8 mouse cellular contexts compared by ENCODE assay signal in genomic region chr11:57600621-57601121, GRCm38 (mm10). TPM values are rescaled to one million over a fixed set of nuclear protein-coding genes. Genes with fewer than 3 reads are reported as not detected.
DNase-seq lines count a peak whose midpoint lies in the region; ATAC-seq and TF ChIP-seq lines count a peak whose summit lies in the region.

No protein-coding gene starts in this region.

- no peak for TF ChIP-seq POLR2A in thymus, adult 2 months (IDR thresholded peaks at IDR 0.05; ENCODE audit: control insufficient read depth, extremely low read depth, insufficient read depth, low read length, poor library complexity)

- TF ChIP-seq CTCF in layer of hippocampus, adult 2 months (conservative IDR thresholded peaks at IDR 0.05), result no peak
- TF ChIP-seq CTCF in thymus, adult 2 months (IDR thresholded peaks at IDR 0.05; ENCODE audit: borderline replicate concordance, control insufficient read depth, extremely low read depth, insufficient read depth, low read length, poor library complexity), result no peak

- peaks cover 40% of the 10 kb centered on the region for H3K4me1 ChIP-seq in midbrain, embryonic 15.5 days
- H3K4me1 ChIP-seq in thymus, adult 2 months (replicated peaks; ENCODE audit: control insufficient read depth, insufficient read depth, low read length), result no peaks in the 10 kb centered on the region
- H3K4me1 ChIP-seq in kidney, embryonic 15.5 days, result peaks cover 5% of the 10 kb centered on the region

- peaks cover 2% of the 10 kb centered on the region; the same call in 1 of the 2 replicates for H3K27me3 ChIP-seq in midbrain, embryonic 15.5 days (replicated peaks)
- no peaks in the 10 kb centered on the region for H3K27me3 ChIP-seq in thymus, adult 2 months (ENCODE audit: control insufficient read depth, insufficient read depth, low read length)
- H3K27me3 ChIP-seq in kidney, embryonic 15.5 days, result no peaks in the 10 kb centered on the region

- no peak overlapping the region for H3K9ac ChIP-seq in midbrain, embryonic 15.5 days
- H3K9ac ChIP-seq in kidney, embryonic 15.5 days, result no peak overlapping the region

- DNase-seq in kidney, postnatal 10 days, result peak; percentile 37
- no peak for DNase-seq in kidney, postnatal 36 days
- DNase-seq in cerebellum, adult 9-10 months, result peak; percentile 88
- DNase-seq in frontal cortex, postnatal 25 days (ENCODE audit: low spot score in 2 of 2), result peak; percentile 17 to 39
- peak; percentile 48 to 67 for DNase-seq in layer of hippocampus, adult 2 months (ENCODE audit: low spot score in 2 of 2)
- no peak for DNase-seq in thymus, adult 2 months

- H3K4me3 ChIP-seq in layer of hippocampus, adult 2 months, result no peak overlapping the region
- no peak overlapping the region for H3K4me3 ChIP-seq in midbrain, embryonic 15.5 days
- no peak overlapping the region for H3K4me3 ChIP-seq in thymus, adult 2 months (ENCODE audit: control insufficient read depth, insufficient read depth, low read length)
- H3K4me3 ChIP-seq in kidney, embryonic 15.5 days (replicated peaks), result no peak overlapping the region

- no peak overlapping the region for H3K4me2 ChIP-seq in midbrain, embryonic 15.5 days
- H3K4me2 ChIP-seq in kidney, embryonic 15.5 days, result no peak overlapping the region

- WGBS in midbrain, embryonic 15.5 days, result 6% methylated on average over 4 of the region's 4 CpGs
- WGBS in thymus, adult 2 months, result 84% methylated on average over 4 of the region's 4 CpGs
- 24% methylated on average over 4 of the region's 4 CpGs for WGBS in kidney, embryonic 15.5 days

- no peaks in the 10 kb centered on the region for H3K36me3 ChIP-seq in midbrain, embryonic 15.5 days (replicated peaks)
- H3K36me3 ChIP-seq in thymus, adult 2 months (ENCODE audit: control insufficient read depth, insufficient read depth, low read length), result no peaks in the 10 kb centered on the region
- no peaks in the 10 kb centered on the region for H3K36me3 ChIP-seq in kidney, embryonic 15.5 days

- H3K27ac ChIP-seq in layer of hippocampus, adult 2 months, result no peak overlapping the region
- peak overlapping the region; percentile 58 for H3K27ac ChIP-seq in midbrain, embryonic 15.5 days
- no peak overlapping the region for H3K27ac ChIP-seq in thymus, adult 2 months (ENCODE audit: control insufficient read depth, insufficient read depth, low read length)
- H3K27ac ChIP-seq in kidney, embryonic 15.5 days, result no peak overlapping the region

- no peaks in the 10 kb centered on the region for H3K9me3 ChIP-seq in midbrain, embryonic 15.5 days
- no peaks in the 10 kb centered on the region for H3K9me3 ChIP-seq in kidney, embryonic 15.5 days (replicated peaks)

- peak; percentile 90 for ATAC-seq in midbrain, embryonic 15.5 days (replicated peaks)
- no peak for ATAC-seq in kidney, embryonic 15.5 days (replicated peaks; ENCODE audit: low FRiP score)

RNA-seq across cellular contexts. Expression of gene Galnt10, which starts 44.6 kb away (rescaled TPM):
- total RNA-seq in layer of hippocampus, adult 2 months (2021), result 1 to 10 TPM; 6.3 TPM
- 16.4 and 16.5 TPM in 2 replicates for polyA plus RNA-seq in midbrain, embryonic 15.5 days (2015; fragmentation: Nextera tagmentation; extraction: Ambion mirVana)
- 28.0 and 48.9 TPM in 2 replicates for polyA plus RNA-seq in thymus, adult 2 months (2012; rRNA removed)
- 22.3 and 23.6 TPM in 2 replicates for polyA plus RNA-seq in kidney, embryonic 15.5 days (2015; fragmentation: Nextera tagmentation; extraction: Ambion mirVana)

Comparison
In these comparisons a context has a peak if more than half of its experiments do, and no peak if none do; other contexts are left out.
1. DNase-seq: peak in kidney, postnatal 10 days (single experiment), cerebellum, adult 9-10 months (single experiment), frontal cortex, postnatal 25 days (2 of 2) and layer of hippocampus, adult 2 months (2 of 2); none in kidney, postnatal 36 days (0 of 2) and thymus, adult 2 months (single experiment).